Comparison of ENCODE assay signal across 22 mouse cellular contexts in the genomic region with DNA sequence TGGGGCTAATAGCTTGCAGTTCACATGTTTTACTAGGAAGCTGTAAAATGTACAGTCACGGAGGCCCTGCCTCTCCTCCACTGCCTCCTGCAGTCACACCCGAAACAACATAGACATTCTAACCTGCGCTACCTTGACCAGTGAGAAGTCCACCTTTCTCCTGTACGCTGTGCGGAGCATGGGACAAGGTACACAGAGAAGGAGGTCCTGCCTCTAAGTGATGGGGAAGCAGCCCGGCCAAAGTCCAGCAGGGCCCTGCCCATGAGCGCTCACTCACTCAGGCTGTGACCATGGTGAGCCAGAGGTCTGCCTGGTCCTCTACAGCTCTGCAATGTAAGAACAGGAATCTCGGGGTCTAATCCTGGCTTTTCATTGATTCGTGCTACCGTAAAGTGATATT. TPM values are rescaled to one million over a fixed set of nuclear protein-coding genes. Genes with fewer than 3 reads are reported as not detected.
A peak's percentile ranks its signal among the peaks of the same experiment; 100 is the strongest.
DNase-seq lines count a peak whose midpoint lies in the region; ATAC-seq and TF ChIP-seq lines count a peak whose summit lies in the region.
"Had no signal": no experiment of that assay in that cellular context is flagged by ENCODE, and none has a peak within 500 bp of the region (broad histone marks: within the 10 kb centered on the region; RNA-seq: fewer than 3 reads in every experiment).

No protein-coding gene starts in this region.

- no peaks in the 10 kb centered on the region for H3K9me3 ChIP-seq in intestine, embryonic 15.5 days
- H3K9me3 ChIP-seq in intestine, embryonic 16.5 days (ENCODE audit: control insufficient read depth, low read length), result no peaks in the 10 kb centered on the region
- H3K9me3 ChIP-seq in stomach, postnatal 0 days (ENCODE audit: control insufficient read depth, low read length), result no peaks in the 10 kb centered on the region
- H3K9me3 ChIP-seq: embryonic facial prominence, embryonic 13.5 days; embryonic facial prominence, embryonic 15.5 days; forebrain, embryonic 10.5 days; forebrain, embryonic 12.5 days had no signal

- H3K9ac ChIP-seq in intestine, embryonic 15.5 days, result no peak overlapping the region
- H3K9ac ChIP-seq in intestine, embryonic 16.5 days (ENCODE audit: low read depth, low read length), result no peak overlapping the region
- H3K9ac ChIP-seq in stomach, postnatal 0 days (ENCODE audit: low read length), result no peak overlapping the region
- H3K9ac ChIP-seq: embryonic facial prominence, embryonic 13.5 days; embryonic facial prominence, embryonic 15.5 days; forebrain, embryonic 12.5 days had no signal

- WGBS in intestine, embryonic 15.5 days, result 71% methylated on average over 10 of the region's 10 CpGs
- 76% methylated on average over 10 of the region's 10 CpGs for WGBS in intestine, embryonic 16.5 days
- WGBS in large intestine, adult 2 months, result 53% methylated on average over 10 of the region's 10 CpGs
- 78% methylated on average over 10 of the region's 10 CpGs for whole genome bisulfite sequencing in stomach, postnatal 0 days

- H3K4me1 ChIP-seq in intestine, embryonic 15.5 days (replicated peaks), result 0 out of 2 replicates have a peak, but pooled peaks cover 4% of the 10 kb centered on the region
- H3K4me1 ChIP-seq in intestine, embryonic 16.5 days (ENCODE audit: control insufficient read depth, insufficient read depth, low read length), result no peaks in the 10 kb centered on the region; the same call in 1 of the 2 replicates
- H3K4me1 ChIP-seq in stomach, postnatal 0 days (replicated peaks; ENCODE audit: control insufficient read depth, insufficient read depth), result 0 out of 2 replicates have a peak, but pooled peaks cover 2% of the 10 kb centered on the region

- TF ChIP-seq CTCF in stomach, postnatal 0 days (IDR thresholded peaks at IDR 0.05; ENCODE audit: low read depth), result no peak

- DNase-seq in large intestine, adult 2 months (ENCODE audit: low read depth, low spot score), result peak; percentile 56
- peak; percentile 54 for DNase-seq in stomach, postnatal 0 days (ENCODE audit: low spot score)
- no peak for DNase-seq in left cerebral cortex, postnatal 10 days (ENCODE audit: extremely low spot score in 1 of 2, low spot score in 2 of 2)
- no peak for DNase-seq in adrenal gland, postnatal 25 days
- no peak for DNase-seq in heart, postnatal 36 days
- DNase-seq: adrenal gland, adult 8-10 months; adrenal gland, postnatal 14 days; cerebellum, adult 11 months; cerebellum, adult 18-20 months; cerebellum, adult 8-10 months; cerebellum, adult 9-11 months; cerebellum, postnatal 14 days; embryo, embryonic 11 days had no signal

- H3K27ac ChIP-seq in intestine, embryonic 15.5 days, result no peak overlapping the region
- no peak overlapping the region for H3K27ac ChIP-seq in intestine, embryonic 16.5 days (ENCODE audit: low read length)
- no peak overlapping the region for H3K27ac ChIP-seq in stomach, postnatal 0 days (replicated peaks)
- H3K27ac ChIP-seq: embryonic facial prominence, embryonic 13.5 days; embryonic facial prominence, embryonic 15.5 days; forebrain, embryonic 10.5 days; forebrain, embryonic 12.5 days had no signal

- no peaks in the 10 kb centered on the region for H3K36me3 ChIP-seq in intestine, embryonic 15.5 days
- H3K36me3 ChIP-seq in intestine, embryonic 16.5 days (ENCODE audit: control insufficient read depth, insufficient read depth, low read length), result no peaks in the 10 kb centered on the region
- H3K36me3 ChIP-seq in stomach, postnatal 0 days (ENCODE audit: control insufficient read depth, insufficient read depth, low read length), result no peaks in the 10 kb centered on the region; the same call in 1 of the 2 replicates

- intact Hi-C loops in left cerebral cortex, postnatal 10 days (cut with DNase I), result no loop called here
- intact Hi-C loops in heart, postnatal 36 days (cut with DNase I), result no loop called here

- TF ChIP-seq EP300 in stomach, postnatal 0 days (optimal IDR thresholded peaks at IDR 0.05), result no peak

- H3K27me3 ChIP-seq in intestine, embryonic 15.5 days (replicated peaks), result no peaks in the 10 kb centered on the region
- H3K27me3 ChIP-seq in intestine, embryonic 16.5 days (replicated peaks; ENCODE audit: control insufficient read depth, insufficient read depth, low read length), result no peaks in the 10 kb centered on the region
- H3K27me3 ChIP-seq in stomach, postnatal 0 days (ENCODE audit: control insufficient read depth, insufficient read depth, low read length), result no peaks in the 10 kb centered on the region
- H3K27me3 ChIP-seq: embryonic facial prominence, embryonic 13.5 days; embryonic facial prominence, embryonic 15.5 days had no signal

- ATAC-seq in intestine, embryonic 15.5 days, result peak; percentile 90
- peak; percentile 91 for ATAC-seq in intestine, embryonic 16.5 days
- ATAC-seq in stomach, postnatal 0 days (ENCODE audit: low FRiP score, low TSS enrichment), result peak; percentile 82
- ATAC-seq: forebrain, embryonic 14.5 days; forebrain, embryonic 16.5 days had no signal

- H3K4me3 ChIP-seq in intestine, embryonic 15.5 days (replicated peaks), result no peak overlapping the region
- no peak overlapping the region for H3K4me3 ChIP-seq in intestine, embryonic 16.5 days (ENCODE audit: low read length)
- no peak overlapping the region for H3K4me3 ChIP-seq in stomach, postnatal 0 days (ENCODE audit: low read depth, low read length)
- H3K4me3 ChIP-seq: embryonic facial prominence, embryonic 13.5 days; embryonic facial prominence, embryonic 15.5 days; erythroblast, embryonic 14.5 days; forebrain, embryonic 10.5 days; forebrain, embryonic 12.5 days had no signal

- H3K4me2 ChIP-seq in intestine, embryonic 15.5 days (replicated peaks), result no peak overlapping the region
- no peak overlapping the region for H3K4me2 ChIP-seq in intestine, embryonic 16.5 days (ENCODE audit: low read depth, low read length)
- no peak overlapping the region for H3K4me2 ChIP-seq in stomach, postnatal 0 days (replicated peaks; ENCODE audit: low read depth)
- H3K4me2 ChIP-seq: embryonic facial prominence, embryonic 13.5 days; embryonic facial prominence, embryonic 15.5 days; forebrain, embryonic 12.5 days had no signal

RNA-seq across cellular contexts. Expression of gene Trim62, which starts 28.7 kb away (rescaled TPM):
- polyA plus RNA-seq in intestine, embryonic 15.5 days (2015; fragmentation: Nextera tagmentation; extraction: Ambion mirVana), result 3.5 and 3.8 TPM in 2 replicates
- 2.2 and 2.3 TPM in 2 replicates for polyA plus RNA-seq in intestine, embryonic 16.5 days (2015; fragmentation: Nextera tagmentation; extraction: Ambion mirVana)
- 2.9 and 3.1 TPM in 2 replicates for polyA plus RNA-seq in large intestine, adult 2 months (2012; rRNA removed)
- 2.6 and 3.5 TPM in 2 replicates for polyA plus RNA-seq in stomach, postnatal 0 days (2015; fragmentation: Nextera tagmentation; extraction: Ambion mirVana)
- total RNA-seq in left cerebral cortex, postnatal 10 days (2021), result 10 to 100 TPM; 30.2 to 31.2 TPM
- 14.3 and 17.9 TPM in 2 replicates for total RNA-seq in adrenal gland, postnatal 25 days (2021)
- 1 to 10 TPM; 1.5 to 2.1 TPM for total RNA-seq in heart, postnatal 36 days (2021)
- polyA plus RNA-seq: erythroblast, embryonic 14.5 days had no signal

RNA-seq across cellular contexts. Expression of gene Azin2, which starts 50.2 kb away (rescaled TPM):
- polyA plus RNA-seq in intestine, embryonic 15.5 days (2015; fragmentation: Nextera tagmentation; extraction: Ambion mirVana), result 12.9 and 13.3 TPM in 2 replicates
- 11.1 and 12.5 TPM in 2 replicates for polyA plus RNA-seq in intestine, embryonic 16.5 days (2015; fragmentation: Nextera tagmentation; extraction: Ambion mirVana)
- polyA plus RNA-seq in large intestine, adult 2 months (2012; rRNA removed), result 2.8 and 3.4 TPM in 2 replicates
- 10.8 and 12.3 TPM in 2 replicates for polyA plus RNA-seq in stomach, postnatal 0 days (2015; fragmentation: Nextera tagmentation; extraction: Ambion mirVana)
- 10 to 100 TPM; 30.3 to 36.3 TPM for total RNA-seq in left cerebral cortex, postnatal 10 days (2021)
- 36.0 and 44.8 TPM in 2 replicates for total RNA-seq in adrenal gland, postnatal 25 days (2021)
- total RNA-seq in heart, postnatal 36 days (2021), result 1 to 10 TPM; 2.4 to 3.0 TPM
- polyA plus RNA-seq: erythroblast, embryonic 14.5 days had no signal

Comparison
In these comparisons a context has a peak if more than half of its experiments do, and no peak if none do; other contexts are left out.
1. DNase-seq: peak in large intestine, adult 2 months (single experiment) and stomach, postnatal 0 days (single experiment); none in left cerebral cortex, postnatal 10 days (0 of 2), adrenal gland, postnatal 25 days (single experiment) and heart, postnatal 36 days (0 of 2).
2. Peak in every context shown above with its lines, with median percentiles within 50 percentile points of each other: ATAC-seq.